Comparison of ENCODE assay signal across 8 mouse cellular contexts in the genomic region with DNA sequence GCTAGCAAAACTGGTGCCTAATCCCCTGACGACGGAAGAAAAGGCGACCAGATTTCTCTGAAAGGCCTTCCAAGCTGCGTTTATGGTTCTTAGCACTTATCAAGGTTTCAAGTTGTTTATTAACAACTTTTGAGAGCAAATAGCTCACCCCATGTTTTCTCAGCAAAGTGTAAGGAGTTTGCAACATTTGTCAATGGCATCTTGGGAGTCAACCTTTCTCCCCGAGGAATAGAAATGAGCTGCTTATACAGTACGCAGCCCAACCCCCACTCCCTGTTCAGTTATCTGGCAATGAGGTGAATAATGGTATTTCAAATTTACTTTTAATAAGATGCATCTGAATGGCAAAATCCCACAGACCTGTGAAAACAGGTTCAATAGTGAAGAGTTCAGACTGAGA. TPM values are rescaled to one million over a fixed set of nuclear protein-coding genes. Genes with fewer than 3 reads are reported as not detected.
DNase-seq lines count a peak whose midpoint lies in the region; ATAC-seq and TF ChIP-seq lines count a peak whose summit lies in the region.

No protein-coding gene starts in this region.

- peak overlapping the region; percentile 57 to 84 for H3K4me3 ChIP-seq in heart, embryonic 14.5 days (ENCODE audit: control insufficient read depth in 1 of 2, insufficient read depth in 1 of 2, low read depth in 1 of 2, low read length in 2 of 2)
- peak overlapping the region; percentile 83 for H3K4me3 ChIP-seq in bone marrow, adult 2 months (replicated peaks; ENCODE audit: control insufficient read depth, low read depth, low read length)
- H3K4me3 ChIP-seq in hindbrain, embryonic 11.5 days (ENCODE audit: low read depth, low read length): peak overlapping the region; percentile 95

- no peaks in the 10 kb centered on the region for H3K36me3 ChIP-seq in heart, embryonic 14.5 days (ENCODE audit: control insufficient read depth, insufficient read depth, low read length)
- H3K36me3 ChIP-seq in hindbrain, embryonic 11.5 days (ENCODE audit: control insufficient read depth, insufficient read depth, low read length): no peaks in the 10 kb centered on the region

- DNase-seq in heart, postnatal 10 days: no peak
- peak; percentile 68 for DNase-seq in 416B (ENCODE audit: low read depth)
- no peak for DNase-seq in hindbrain, embryonic 11.5 days (ENCODE audit: low spot score)
- DNase-seq in lung, postnatal 36 days: peak; percentile 3
- DNase-seq in frontal cortex, adult 2 months (ENCODE audit: extremely low spot score in 1 of 2, low spot score in 1 of 2): no peak
- DNase-seq in layer of hippocampus, adult 9-10 months (ENCODE audit: low spot score): no peak

- H3K27me3 ChIP-seq in heart, embryonic 14.5 days (ENCODE audit: control insufficient read depth, insufficient read depth, low read length): no peaks in the 10 kb centered on the region
- H3K27me3 ChIP-seq in hindbrain, embryonic 11.5 days (ENCODE audit: control insufficient read depth, insufficient read depth, low read length): no peaks in the 10 kb centered on the region

- peak overlapping the region; percentile 82 for H3K4me2 ChIP-seq in heart, embryonic 14.5 days (ENCODE audit: low read length)
- H3K4me2 ChIP-seq in hindbrain, embryonic 11.5 days (replicated peaks; ENCODE audit: low read depth, low read length): peak overlapping the region; percentile 49

- no peak for TF ChIP-seq POLR2A in bone marrow, adult 2 months (IDR thresholded peaks at IDR 0.05; ENCODE audit: borderline replicate concordance, control insufficient read depth, low read depth, low read length)

- no peak for TF ChIP-seq CTCF in bone marrow, adult 2 months (IDR thresholded peaks at IDR 0.05; ENCODE audit: control insufficient read depth, insufficient read depth, low read length)

- peak overlapping the region; percentile 92 to 98 for H3K27ac ChIP-seq in heart, embryonic 14.5 days (replicated peaks in 1 of 2; ENCODE audit: control insufficient read depth in 1 of 2, insufficient read depth in 1 of 2, low read depth in 2 of 2, low read length in 2 of 2)
- H3K27ac ChIP-seq in bone marrow, adult 2 months (ENCODE audit: control insufficient read depth, insufficient read depth, low read depth, low read length, poor library complexity): peak overlapping the region; percentile 93
- H3K27ac ChIP-seq in hindbrain, embryonic 11.5 days (ENCODE audit: low read depth, low read length): peak overlapping the region; percentile 99

- intact Hi-C loops in heart, postnatal 10 days (cut with DNase I): loop anchor here (2.0 to 5.0 kb wide), 2 partner anchors 19 to 143 kb away; a partner anchor contains a TSS

- peak overlapping the region; percentile 95 for H3K9ac ChIP-seq in heart, embryonic 14.5 days (ENCODE audit: low read length)
- peak overlapping the region; percentile 99 for H3K9ac ChIP-seq in hindbrain, embryonic 11.5 days (ENCODE audit: low read depth, low read length)

- no peak for ATAC-seq in heart, embryonic 14.5 days (ENCODE audit: insufficient number of reproducible peaks, insufficient read depth, low FRiP score, low read depth)
- ATAC-seq in hindbrain, embryonic 11.5 days (ENCODE audit: low FRiP score): no peak

- WGBS in heart, embryonic 14.5 days: 6% methylated on average over 6 of the region's 6 CpGs
- WGBS in bone marrow, adult 2 months: 2% methylated on average over 6 of the region's 6 CpGs
- 4% methylated on average over 6 of the region's 6 CpGs for WGBS in hindbrain, embryonic 11.5 days

- H3K4me1 ChIP-seq in heart, embryonic 14.5 days (ENCODE audit: control insufficient read depth in 2 of 2, insufficient read depth in 2 of 2, low read length in 2 of 2): peaks cover 0 to 3% of the 10 kb centered on the region in 2 experiments; a peak in 1 of 4 replicates
- H3K4me1 ChIP-seq in bone marrow, adult 2 months (ENCODE audit: control insufficient read depth, insufficient read depth, low read length): no peaks in the 10 kb centered on the region
- no peaks in the 10 kb centered on the region for H3K4me1 ChIP-seq in hindbrain, embryonic 11.5 days (replicated peaks; ENCODE audit: control insufficient read depth, insufficient read depth, low read length)

- no peaks in the 10 kb centered on the region for H3K9me3 ChIP-seq in heart, embryonic 14.5 days (ENCODE audit: control insufficient read depth, low read length)
- H3K9me3 ChIP-seq in hindbrain, embryonic 11.5 days (ENCODE audit: control insufficient read depth, low read length): no peaks in the 10 kb centered on the region

RNA-seq across cellular contexts. Expression of a gene that starts 0.6 kb away (rescaled TPM):
- polyA plus RNA-seq in heart, embryonic 14.5 days (2014; fragmentation: Nextera tagmentation; extraction: Ambion mirVana): 41.2 and 45.8 TPM in 2 replicates
- total RNA-seq in heart, postnatal 10 days (2021): 10 to 100 TPM; 35.7 to 41.9 TPM
- polyA plus RNA-seq in bone marrow, adult 2 months (2011; ENCODE audit: insufficient read depth, insufficient read length, low replicate concordance, missing spikeins): 156 and 256 TPM in 2 replicates
- polyA plus RNA-seq in hindbrain, embryonic 11.5 days (2014; fragmentation: Nextera tagmentation; extraction: Ambion mirVana): 177 and 195 TPM in 2 replicates
- polyA plus RNA-seq in frontal cortex, adult 2 months (2012; rRNA removed): 21.1 and 24.6 TPM in 2 replicates

Comparison
In these comparisons a context has a peak if more than half of its experiments do, and no peak if none do; other contexts are left out.
1. DNase-seq: peak in 416B (single experiment) and lung, postnatal 36 days (single experiment); none in heart, postnatal 10 days (0 of 2), hindbrain, embryonic 11.5 days (single experiment), frontal cortex, adult 2 months (0 of 2) and layer of hippocampus, adult 9-10 months (single experiment).
2. Peak in every context shown above with its lines, with median percentiles within 50 percentile points of each other: H3K27ac ChIP-seq and H3K4me3 ChIP-seq.